Mouse (Mus musculus): ENCODE measurements around the gene Thada.
"Not testable (repeated sequence)": the region's sequence is repeated elsewhere in the genome, so short reads cannot be mapped to it uniquely, and the experiment has no call there.

Thada gene

GRCm38 (mm10) chr17:84293221-84293620 lies 172.8 kb downstream of the Thada start:
- no peak for DNase-seq (ENCODE audit: low spot score in 2 of 2)

DNA sequence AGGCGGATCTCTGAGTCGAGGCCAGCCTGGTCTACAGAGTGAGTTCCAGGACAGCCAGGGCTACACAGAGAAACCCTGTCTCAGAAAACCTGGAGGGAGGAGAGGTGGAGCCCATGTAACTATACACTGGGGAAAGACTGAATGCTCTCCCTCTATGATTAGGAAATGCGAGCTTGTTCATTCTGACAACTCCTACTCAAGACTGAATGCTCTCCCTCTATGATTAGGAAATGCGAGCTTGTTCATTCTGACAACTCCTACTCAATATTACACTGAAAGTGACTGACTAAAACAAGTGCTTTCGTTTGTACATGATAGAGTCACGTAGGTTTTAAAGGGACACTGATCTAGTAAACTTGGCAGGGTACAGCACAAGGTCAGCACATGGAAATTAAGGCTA lies 174.8 kb downstream of the Thada start:
- not testable (repeated sequence) for DNase-seq (ENCODE audit: low spot score in 2 of 2)

- DNase-seq (ENCODE audit: low spot score in 2 of 2) = no peak
Measured at GRCm38 (mm10) chr17:84287675-84288420, 178.2 kb downstream of the Thada start.

DNA sequence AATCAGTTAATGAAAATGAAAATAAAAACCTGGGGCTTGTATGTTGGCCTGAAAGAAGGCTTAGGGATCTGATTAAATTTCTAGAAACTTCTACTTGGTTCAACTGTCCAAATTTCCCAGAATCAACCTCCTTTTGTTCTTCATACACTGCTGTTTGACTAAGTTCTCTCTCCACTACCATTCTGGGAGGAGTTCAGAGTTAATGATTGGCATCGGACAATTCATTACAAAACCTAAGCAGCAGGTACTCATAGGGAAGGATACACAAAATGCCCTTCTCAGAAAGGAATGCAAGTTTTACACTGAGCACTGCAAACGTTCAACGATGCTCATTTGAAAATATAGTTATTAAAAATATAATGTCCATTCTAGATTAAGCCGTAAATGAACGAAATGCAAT lies 179.5 kb downstream of the Thada start:
- DNase-seq (ENCODE audit: low spot score in 2 of 2) = no peak

GRCm38 (mm10) chr17:84282388-84283280 lies 183.4 kb downstream of the Thada start:
- no peak for DNase-seq (ENCODE audit: low spot score in 2 of 2)

DNA sequence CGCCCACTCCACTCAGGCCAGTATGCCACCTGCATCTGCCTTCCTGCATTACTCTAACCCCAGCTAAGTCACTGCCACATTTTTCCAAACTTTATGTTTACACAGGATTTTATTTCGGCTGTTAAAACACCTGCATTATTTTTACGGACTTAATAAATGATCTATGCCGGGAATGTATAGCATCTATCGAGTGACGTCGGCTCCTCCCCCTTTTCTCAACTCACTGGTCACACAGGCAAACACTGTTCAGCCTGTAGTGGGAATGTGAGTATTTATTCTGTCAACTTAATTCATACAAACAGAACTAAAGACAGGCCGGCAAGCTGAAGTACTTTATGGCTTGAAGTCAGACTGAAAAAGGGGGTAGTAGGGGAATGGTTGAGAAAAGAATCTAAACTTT lies 187.0 kb downstream of the Thada start:
- no peak for DNase-seq (ENCODE audit: low spot score in 2 of 2)

- DNase-seq (ENCODE audit: low spot score in 2 of 2) = no peak
Measured at GRCm38 (mm10) chr17:84278193-84278953, 187.6 kb downstream of the Thada start.

DNA sequence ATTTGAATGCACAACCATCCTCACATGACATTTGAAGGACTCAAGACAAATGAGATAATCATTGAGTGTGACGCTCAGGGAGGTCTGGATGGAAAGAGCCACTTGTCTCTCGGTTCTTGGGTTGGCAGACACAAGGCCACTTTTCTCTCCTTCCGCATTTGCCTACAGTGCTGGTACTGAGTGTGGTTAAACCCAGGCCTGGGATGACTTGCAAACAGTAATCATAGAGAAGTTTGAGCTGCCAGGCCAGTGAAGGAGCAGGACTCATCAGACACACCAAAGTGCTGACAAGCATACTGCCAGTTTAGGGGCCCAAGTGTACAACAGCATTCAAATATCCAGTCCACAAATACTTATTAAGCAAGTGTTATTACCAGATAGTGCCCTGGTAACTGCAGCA lies 191.0 kb downstream of the Thada start:
- DNase-seq (ENCODE audit: low spot score in 2 of 2) = no peak

- DNase-seq (ENCODE audit: low spot score in 2 of 2) = no peak
Measured at GRCm38 (mm10) chr17:84274163-84274562, 191.8 kb downstream of the Thada start.

GRCm38 (mm10) chr17:84272557-84273261 lies 193.3 kb downstream of the Thada start:
- no peak for DNase-seq (ENCODE audit: low spot score in 2 of 2)

DNA sequence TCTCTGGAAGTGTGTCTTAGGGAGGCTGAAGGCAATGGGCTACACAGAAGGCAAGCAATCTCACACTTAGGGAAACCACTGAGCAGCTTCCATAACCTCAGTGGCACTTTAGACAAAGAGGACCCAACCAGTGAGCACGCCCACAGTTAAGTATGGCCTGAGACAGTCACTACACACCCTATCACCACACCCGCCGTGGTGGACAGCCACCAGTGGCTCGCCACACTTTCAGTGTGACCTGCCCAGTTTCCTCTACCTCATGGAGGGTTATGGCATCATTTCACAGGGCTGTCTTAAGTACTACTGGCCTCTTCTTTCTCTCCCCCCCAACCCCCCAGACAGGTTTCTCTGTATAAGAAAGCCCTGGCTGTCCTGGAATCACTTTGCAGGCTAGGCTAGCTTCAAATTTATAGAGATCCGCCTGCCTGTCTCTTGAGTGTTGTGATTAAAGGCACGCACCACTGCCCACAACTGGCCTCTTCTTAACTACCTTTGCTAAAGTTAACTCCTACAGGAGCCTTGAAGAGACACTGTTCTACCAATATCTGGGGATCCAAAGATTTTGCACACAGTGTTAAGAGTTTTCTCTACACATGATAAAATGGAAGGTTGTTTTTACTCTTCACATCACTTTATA lies 194.3 kb downstream of the Thada start:
- DNase-seq (ENCODE audit: low spot score in 2 of 2) = no peak

GRCm38 (mm10) chr17:84269722-84270121 lies 196.3 kb downstream of the Thada start:
- DNase-seq (ENCODE audit: low spot score in 2 of 2) = no peak

- no peak for DNase-seq (ENCODE audit: low spot score in 2 of 2)
Measured at GRCm38 (mm10) chr17:84268450-84268849, 197.6 kb downstream of the Thada start.

GRCm38 (mm10) chr17:84267456-84268074 lies 198.4 kb downstream of the Thada start:
- no peak for DNase-seq (ENCODE audit: low spot score in 2 of 2)

- no peak for DNase-seq (ENCODE audit: low spot score in 2 of 2)
Measured at GRCm38 (mm10) chr17:84266161-84266948, 199.7 kb downstream of the Thada start.

GRCm38 (mm10) chr17:84265480-84266130 lies 200.4 kb downstream of the Thada start:
- no peak for DNase-seq (ENCODE audit: low spot score in 2 of 2)

DNA sequence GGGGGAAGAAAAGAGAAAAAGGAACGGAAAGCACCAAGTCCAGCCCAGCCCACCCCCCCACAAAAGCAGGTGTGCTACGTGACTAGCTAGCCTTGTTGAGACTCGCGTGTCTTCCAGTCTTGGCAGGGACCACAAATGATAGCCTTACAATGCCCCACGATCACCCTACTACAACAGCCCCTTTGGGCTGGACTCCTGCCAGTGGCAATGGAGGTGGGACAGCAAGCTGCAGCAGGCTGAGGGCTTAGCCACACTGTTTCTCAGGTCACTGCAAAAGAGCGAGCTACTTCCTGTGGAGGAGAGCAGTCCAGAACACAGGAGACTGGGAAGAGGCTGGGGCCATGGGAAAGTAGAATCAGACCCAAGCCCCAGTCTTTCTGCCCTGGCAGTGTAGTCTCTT lies 201.7 kb downstream of the Thada start:
- no peak for DNase-seq (ENCODE audit: low spot score in 2 of 2)

DNA sequence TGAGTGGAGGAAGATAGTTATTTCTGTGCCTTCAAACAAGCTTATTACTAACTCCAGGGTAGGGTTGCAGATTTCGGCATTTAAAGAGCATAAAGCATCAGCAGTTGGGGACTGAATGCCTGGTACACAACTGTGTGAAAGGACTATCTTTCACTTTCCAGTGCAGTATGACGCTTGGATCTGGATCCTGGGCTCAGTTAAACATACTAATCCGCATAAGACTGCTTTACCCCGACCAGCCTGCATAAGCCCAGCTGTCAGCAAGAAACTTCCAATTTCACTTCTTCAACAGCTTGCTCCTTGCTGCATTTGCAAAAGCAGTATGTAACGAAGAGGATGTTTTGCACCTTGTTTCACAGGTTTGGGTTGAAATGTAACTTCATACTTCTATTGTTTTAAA lies 202.4 kb downstream of the Thada start:
- DNase-seq (ENCODE audit: low spot score in 2 of 2) = no peak

DNA sequence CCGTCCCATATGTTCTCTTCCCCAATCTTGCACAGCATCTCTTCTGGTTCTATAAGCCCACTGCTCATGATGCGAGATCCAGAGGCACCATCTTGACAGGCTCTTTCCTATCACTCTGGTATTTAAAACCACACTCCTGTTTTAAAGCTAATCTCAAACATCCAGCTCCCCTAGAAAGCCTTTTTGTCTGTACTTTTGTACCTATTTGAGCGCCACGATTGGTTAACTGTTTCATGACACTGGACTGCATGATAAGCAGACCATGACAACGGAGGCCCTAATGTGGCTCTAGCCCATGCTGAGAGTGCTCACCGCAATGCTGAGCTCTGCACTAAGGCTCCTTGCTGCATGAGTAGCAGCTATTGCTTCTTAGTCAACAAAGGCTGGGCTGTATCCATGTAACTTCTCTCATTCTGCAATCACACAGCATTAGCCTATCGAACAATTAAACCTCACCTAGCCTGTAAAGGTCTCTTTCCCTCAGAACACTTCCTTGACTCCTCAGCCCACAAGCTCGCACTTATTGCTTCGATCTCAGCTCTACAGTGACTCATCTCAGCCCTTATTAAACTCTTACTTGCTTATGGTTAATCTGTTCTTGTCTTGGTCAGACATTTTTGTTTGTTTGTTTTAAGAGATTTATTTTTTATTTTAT lies 203.6 kb downstream of the Thada start:
- DNase-seq (ENCODE audit: low spot score in 2 of 2) = peak; percentile 10 to 13
